Mouse (Mus musculus): ENCODE results near the gene Hk2.

- TF ChIP-seq POLR2A (IDR thresholded peaks at IDR 0.05; ENCODE audit: control insufficient read depth, low read depth, low read length) (no peak), CTCF (IDR thresholded peaks at IDR 0.05; ENCODE audit: control insufficient read depth, insufficient read depth, insufficient replicate concordance, low read depth, low read length) (no peak)
Measured at GRCm38 (mm10) chr6:82707241-82707640, 67.0 kb downstream of the Hk2 start.

All from testis, adult 2 months (tissue).